Mouse (Mus musculus) myocyte (in vitro differentiated cells): ENCODE measurements around the gene Catip.

ENCODE experiments used
- CEBPB ChIP-seq: IDR thresholded peaks from 2 replicates; pipeline ENCODE4 v1.6.1; 2011; ENCODE audit warnings: mild to moderate bottlenecking, moderate library complexity; ENCODE audit not compliant: poor library complexity, insufficient read depth, severe bottlenecking
- E2F4 ChIP-seq: IDR thresholded peaks from one replicate; pipeline ENCODE4 v1.6.1; 2011; ENCODE audit warnings: mild to moderate bottlenecking, control low read depth, moderate library complexity; ENCODE audit not compliant: insufficient read depth
- MAX ChIP-seq: IDR thresholded peaks from one replicate; pipeline ENCODE4 v1.6.1; 2011; ENCODE audit warnings: low read depth, mild to moderate bottlenecking, control low read depth
- MYOG ChIP-seq, 3 experiments: IDR thresholded peaks; one replicate each; pipeline ENCODE4 v1.6.1; 2011; ENCODE audit warnings: control low read depth in 2 of 3, low read depth in 2 of 3, mild to moderate bottlenecking in 2 of 3; ENCODE audit not compliant: insufficient read length in 2 of 3, control insufficient read depth in 1 of 3, insufficient read depth in 1 of 3
- POLR2A ChIP-seq: IDR thresholded peaks from one replicate; pipeline ENCODE4 v1.6.1; 2011; ENCODE audit warnings: low read depth, mild to moderate bottlenecking, control low read depth, moderate library complexity; ENCODE audit not compliant: insufficient read length
- POLR2AphosphoS2 ChIP-seq: IDR thresholded peaks from one replicate; pipeline ENCODE4 v1.6.1; 2011; ENCODE audit warnings: low read depth, control low read depth; ENCODE audit not compliant: insufficient read length
- TCF12 ChIP-seq: IDR thresholded peaks from one replicate; pipeline ENCODE4 v1.6.1; 2011; ENCODE audit warnings: mild to moderate bottlenecking, control low read depth; ENCODE audit not compliant: poor library complexity, insufficient read depth, severe bottlenecking
- USF1 ChIP-seq: IDR thresholded peaks from one replicate; pipeline ENCODE4 v1.6.1; 2011; ENCODE audit warnings: low read depth, mild to moderate bottlenecking, control low read depth, moderate library complexity

GRCm38 (mm10) chr1:74357531-74357930 lies 4.4 kb upstream of the Catip start:
- TF ChIP-seq TCF12 (no peak), POLR2AphosphoS2 (no peak), POLR2A (no peak), CEBPB (no peak), USF1 (no peak), E2F4 (no peak), MYOG (IDR thresholded peaks at IDR 0.05; ENCODE audit: control insufficient read depth in 1 of 3, insufficient read depth in 1 of 3, insufficient read length in 2 of 3, low read depth in 2 of 3) (no peak), MAX (no peak)
